Mouse (Mus musculus) telencephalon, adult 2 months (tissue): ENCODE measurements at regions not wholly inside any gene's neighbourhood (a gene's known extent, or its start where the extent isn't known, plus 50 kb on each side); places are given as distances from the start of the nearest gene placed in this dataset.
A peak's percentile ranks its signal among the peaks of the same experiment; 100 is the strongest.
"Not testable (repeated sequence)": the region's sequence is repeated elsewhere in the genome, so short reads cannot be mapped to it uniquely, and the experiment has no call there.

Experiments
- DNase-seq: peaks from one replicate; pipeline ENCODE4 v3.0.0-alpha.2; 2011; ENCODE audit warnings: low read depth, low spot score

- DNase-seq: no peak
These were observed 250.8 kb downstream of the Rab38 start for GRCm38 (mm10) chr7:88680849-88681248.

- not testable (repeated sequence) for DNase-seq
These were observed 291.0 kb downstream of the Rab38 start for GRCm38 (mm10) chr7:88721031-88721430.

- DNase-seq: no peak
These were observed 304.4 kb downstream of the Rab38 start for GRCm38 (mm10) chr7:88734506-88734905.

GRCm38 (mm10) chr7:88735768-88736167, 305.7 kb downstream of the Rab38 start:
- DNase-seq: no peak

GRCm38 (mm10) chr7:88777371-88777770, 347.3 kb downstream of the Rab38 start:
- DNase-seq: no peak

- peak; percentile 11 for DNase-seq
These were observed 352.8 kb downstream of the Rab38 start for GRCm38 (mm10) chr7:88782906-88783305.

- DNase-seq: no peak
These were observed 378.1 kb downstream of the Rab38 start for GRCm38 (mm10) chr7:88808175-88808574.

GRCm38 (mm10) chr7:88810170-88810569, 380.1 kb downstream of the Rab38 start:
- DNase-seq: peak; percentile 18

GRCm38 (mm10) chr7:88820204-88820603, 390.1 kb downstream of the Rab38 start:
- peak; percentile 41 for DNase-seq

- no peak for DNase-seq
These were observed 396.4 kb downstream of the Rab38 start for GRCm38 (mm10) chr7:88826498-88826897.

GRCm38 (mm10) chr7:88847946-88848524, 418.0 kb downstream of the Rab38 start:
- peak; percentile 36 for DNase-seq
